Mouse (Mus musculus): Measurements from ENCODE around the gene Anks1b.
A peak's percentile ranks its signal among the peaks of the same experiment; 100 is the strongest.

The Anks1b gene

DNA sequence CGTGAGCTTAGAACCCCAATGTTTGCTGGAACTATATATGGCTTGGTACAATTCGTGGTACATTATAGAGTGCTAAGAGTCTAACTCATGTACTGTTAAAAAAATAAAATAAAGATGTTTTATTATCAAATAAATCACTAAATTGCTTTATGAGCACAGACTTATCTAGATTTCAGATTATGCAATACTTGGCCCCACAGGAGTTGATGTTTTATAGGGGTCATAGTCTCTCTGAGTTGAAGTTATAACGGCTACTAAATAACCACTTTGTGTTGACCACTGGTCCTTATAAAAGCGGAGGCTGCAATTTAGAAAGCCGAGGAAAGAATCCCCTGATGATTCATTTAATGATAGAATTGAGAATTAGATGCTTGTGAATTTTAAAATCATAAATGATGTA lies 323.6 kb downstream of the Anks1b start:
- DNase-seq = no peak

DNA sequence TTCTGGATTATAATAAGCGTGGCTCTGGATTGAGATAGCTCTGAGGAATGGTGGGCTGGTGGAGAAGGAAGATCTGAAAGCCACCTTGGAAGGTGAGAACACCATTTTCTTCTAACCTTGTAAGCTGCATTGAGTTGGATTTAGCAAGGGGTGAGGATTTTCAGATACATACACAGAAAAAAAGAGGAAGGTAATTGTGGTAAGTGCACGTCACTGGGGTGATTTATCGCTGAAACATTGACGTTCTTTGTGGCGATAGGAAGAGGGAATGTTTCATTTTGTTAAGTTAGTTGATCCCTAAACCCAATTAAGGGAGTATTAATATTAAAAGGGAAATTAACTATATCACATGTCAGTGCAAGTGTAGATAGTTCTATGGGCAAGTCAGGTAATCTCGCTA lies 336.7 kb downstream of the Anks1b start:
- no peak for DNase-seq

DNA sequence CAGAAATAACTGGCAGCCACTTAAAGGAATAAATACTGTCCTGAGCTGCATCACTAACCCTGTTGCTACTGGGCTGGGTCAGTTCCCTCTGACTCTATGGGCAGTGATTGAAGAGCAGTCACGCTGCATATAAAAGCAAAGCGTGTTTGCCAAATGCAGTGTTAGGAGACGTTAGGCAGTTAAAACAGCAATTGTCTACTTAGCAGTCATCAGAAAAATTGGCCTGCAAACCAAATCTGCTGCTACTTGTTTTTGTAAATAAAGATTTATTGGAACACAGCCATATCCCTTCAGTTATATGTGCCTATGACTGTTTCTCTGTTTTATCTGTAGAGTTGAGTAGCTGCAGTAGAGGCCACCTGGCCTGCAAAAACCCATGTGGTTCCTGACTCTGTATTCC lies 347.2 kb downstream of the Anks1b start:
- DNase-seq = no peak

DNA sequence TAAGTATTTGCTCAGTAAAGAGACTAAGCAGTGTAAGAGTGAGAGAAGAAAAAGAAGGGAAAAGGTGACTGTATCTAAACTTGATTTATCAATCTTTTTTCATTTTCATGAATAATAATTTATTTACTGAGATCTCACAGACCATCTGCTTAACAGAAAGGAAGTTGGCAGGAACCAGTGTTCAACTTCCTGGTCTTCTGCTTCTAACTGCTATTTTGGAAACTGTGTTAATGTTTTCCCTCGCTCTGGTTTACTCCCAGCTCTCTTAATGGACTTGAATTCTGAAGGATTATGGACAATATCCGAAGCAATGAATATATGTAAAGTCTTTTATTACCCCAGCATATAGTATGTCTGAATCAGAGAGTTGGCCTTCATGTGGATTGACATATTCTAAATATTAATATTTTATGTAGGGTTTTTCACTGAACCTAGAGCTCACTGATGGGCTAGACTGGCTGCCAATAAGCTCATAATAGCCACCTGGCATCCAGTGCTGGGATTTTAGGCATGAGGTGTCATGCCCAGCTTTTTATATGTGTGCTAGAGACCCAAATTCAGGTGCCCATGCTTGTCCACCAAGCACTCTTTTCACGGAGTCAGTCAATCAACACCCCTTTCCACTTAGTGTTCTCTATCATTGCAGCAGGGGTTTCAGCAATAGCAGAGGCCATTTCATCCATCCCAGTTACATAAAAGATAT lies 349.6 kb downstream of the Anks1b start:
- DNase-seq = no peak

DNA sequence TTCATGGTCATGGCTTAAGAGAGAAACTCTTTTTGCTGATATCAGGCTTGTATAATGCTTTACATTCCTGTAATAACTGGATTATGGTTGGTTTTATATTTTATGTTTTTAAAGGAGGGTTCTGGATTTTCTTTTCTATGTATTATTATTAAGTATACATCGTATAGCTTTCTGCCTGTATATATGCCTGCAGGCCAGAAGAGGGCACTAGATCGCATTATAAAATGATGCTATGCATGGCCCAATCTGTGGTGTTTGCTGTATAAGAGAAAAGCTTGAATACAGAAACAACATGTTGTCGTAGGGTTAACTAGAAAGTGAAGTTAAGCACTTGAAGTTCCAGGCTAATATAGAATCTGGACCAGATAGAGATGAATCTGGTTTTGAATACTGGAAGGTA lies 362.0 kb downstream of the Anks1b start:
- DNase-seq = no peak

DNA sequence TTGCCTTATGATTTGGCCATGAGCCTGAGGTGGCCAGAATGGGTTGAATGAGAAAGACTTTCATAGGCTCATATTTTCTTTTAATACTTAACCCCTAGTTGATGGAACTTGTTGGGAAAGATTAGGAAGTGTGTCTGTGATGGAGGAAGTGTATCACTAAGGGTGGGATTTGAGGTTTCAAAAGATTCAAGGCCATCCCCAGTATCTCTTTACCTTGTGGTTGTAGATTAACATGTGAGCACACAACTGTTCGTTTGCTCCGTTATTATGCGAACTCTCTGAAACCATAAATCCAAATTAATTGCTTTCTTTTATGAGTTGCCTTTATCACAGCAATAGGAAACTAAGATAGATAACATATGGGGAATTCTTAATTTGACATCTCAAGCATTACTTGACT lies 364.0 kb downstream of the Anks1b start:
- no peak for DNase-seq

DNA sequence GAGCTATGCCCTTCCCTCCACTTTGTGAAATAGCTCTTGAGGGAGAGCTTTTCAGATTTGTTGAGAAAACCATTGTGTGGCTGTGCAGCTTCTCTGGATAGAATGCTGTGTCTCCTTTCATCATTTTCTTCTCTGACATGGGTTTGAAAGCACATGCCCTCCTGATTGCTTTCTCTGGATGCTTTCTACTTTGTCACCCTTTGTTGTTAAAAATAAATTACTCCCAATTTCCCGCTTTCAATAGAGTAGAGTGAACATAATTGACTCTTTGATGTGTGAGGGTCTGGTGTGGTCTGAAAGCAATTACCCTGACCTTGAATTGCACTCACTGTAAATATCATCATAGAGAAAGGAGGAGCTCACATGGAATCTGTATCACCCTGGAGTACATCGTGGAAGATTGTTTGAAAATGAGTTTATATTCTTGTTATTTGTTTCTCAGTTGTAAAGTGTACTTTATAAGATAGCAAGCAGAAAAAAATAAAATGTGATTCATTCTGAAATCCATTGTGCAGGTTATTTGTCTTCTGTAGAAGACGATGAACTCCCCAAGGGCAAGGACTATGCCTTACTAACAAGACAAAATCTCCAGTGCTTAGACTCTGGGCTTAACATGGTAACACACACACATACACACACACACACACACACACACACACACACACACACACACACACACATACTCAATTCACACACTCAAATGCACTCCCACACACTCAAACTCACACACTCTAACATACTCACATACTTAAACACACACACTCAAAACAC lies 385.8 kb downstream of the Anks1b start:
- DNase-seq = peak; percentile 26

DNA sequence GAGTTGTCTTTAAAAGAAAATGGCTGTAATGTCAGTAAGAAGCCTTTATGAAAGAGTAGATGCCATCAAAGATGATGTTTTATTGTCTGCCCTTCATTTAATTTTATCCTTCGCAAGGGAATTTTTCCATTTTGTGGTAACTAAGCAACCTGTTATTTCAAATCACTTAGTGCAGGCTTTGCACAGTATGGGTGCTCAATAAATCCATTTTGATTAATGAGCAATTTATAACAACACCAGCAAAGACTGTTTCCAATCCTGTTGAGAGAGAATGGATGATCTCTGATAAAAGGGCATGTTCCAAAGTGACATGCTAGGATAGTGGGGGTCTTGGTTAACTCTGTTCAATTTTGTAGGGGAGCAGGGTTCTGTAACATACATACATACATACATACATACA lies 398.0 kb downstream of the Anks1b start:
- DNase-seq = no peak

DNA sequence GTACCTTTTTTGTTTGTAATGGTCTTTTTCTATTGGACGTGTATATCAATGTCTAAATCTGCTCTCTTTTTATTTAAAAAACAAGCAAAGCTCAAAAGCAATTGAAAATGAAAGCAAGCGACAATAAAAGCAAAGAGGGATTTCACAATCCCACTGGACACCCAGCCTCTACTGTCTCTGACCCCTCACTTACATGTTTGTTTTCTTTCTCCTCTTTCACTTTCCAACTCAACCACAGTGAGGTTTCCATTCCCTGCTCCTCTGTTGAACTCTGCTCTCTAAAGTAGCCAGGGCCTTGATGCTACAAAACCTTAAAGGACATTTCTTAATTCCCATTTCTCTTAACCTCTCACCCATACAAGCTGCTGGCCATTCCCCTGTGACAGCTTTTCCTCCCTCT lies 400.0 kb downstream of the Anks1b start:
- no peak for DNase-seq

DNA sequence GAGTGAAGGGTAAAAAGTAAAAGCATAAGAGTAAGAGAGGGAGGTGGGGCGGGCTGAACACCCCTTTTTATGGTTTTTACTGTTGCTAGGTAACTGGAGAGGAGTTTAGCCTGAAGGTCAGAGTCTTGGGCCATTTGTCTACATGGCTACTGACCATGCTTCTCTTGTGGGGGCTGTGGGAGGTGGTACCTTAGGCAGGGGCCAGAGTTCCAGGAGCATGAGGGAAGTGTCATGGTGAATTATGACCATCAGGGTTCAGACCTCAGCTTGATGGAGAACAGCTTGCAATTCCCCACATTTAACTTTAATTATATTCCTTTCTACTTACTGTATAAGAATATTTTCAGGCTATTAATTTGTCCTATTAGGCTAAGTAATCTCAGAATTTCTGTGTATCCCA lies 413.3 kb downstream of the Anks1b start:
- DNase-seq = no peak

DNA sequence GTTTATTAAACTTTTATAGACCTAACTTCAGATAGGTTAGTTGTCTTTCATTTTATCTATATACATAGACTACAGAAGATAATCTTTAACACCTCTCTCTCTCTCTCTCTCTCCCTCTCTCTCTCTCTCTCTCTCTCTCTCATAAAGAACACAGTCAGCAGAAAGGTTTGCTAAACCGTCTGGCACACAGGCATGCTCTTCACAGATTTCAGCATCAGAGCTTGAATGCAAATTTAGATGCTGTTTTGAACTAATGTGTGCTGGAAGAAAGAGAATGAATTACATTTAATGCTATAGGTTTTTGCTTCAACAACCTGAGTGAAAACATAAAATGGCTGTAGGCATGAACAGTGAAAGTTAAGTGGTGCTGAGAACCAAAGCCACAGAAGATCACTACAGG lies 429.9 kb downstream of the Anks1b start:
- DNase-seq = no peak

DNA sequence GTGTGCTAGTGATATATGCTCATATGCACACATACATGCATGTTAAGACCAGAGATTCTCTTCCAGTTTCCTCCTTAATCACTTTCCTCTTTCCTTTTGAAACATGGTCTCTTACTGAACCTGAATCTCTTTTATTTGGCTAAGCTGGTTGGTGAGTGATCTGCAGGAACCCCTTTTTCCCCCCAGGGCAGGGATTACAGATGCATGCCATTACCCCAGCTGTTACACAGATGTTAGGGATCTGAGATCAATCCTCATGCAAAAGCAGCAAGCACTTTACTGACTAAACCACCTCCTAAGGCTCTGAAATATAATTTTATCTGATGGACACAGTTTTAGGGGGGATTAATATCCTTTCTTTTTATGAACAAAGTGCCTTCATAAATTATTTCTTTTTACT lies 432.8 kb downstream of the Anks1b start:
- DNase-seq = peak; percentile 1

DNA sequence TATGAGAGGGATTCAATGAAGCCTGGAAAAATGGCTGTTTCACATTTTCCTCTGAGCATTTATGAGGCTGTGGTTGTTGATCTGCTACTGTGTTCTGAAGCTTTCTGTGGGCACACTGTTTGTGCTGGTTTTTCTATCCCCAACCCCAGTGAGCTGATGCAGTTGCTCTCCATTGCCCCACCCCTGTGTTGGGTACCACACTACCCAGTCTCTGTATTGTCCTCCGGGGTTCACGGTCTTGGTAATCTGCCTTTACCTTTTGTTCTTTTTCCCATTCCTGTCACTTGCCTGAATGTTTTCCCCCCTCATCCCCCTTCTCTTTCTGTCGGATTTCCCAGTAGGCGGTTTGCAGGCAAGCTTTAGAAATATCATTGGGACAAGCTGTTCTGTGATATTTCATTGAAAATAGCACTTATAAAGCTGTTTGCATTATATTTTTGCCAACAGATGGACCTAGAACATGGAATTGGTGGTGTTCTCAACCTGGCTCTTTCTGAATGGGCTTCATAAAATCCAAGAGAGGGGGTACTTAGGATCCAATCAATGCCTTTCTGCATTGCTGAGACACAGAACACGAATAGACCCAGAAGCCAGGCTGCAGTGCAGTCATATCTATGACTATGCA lies 434.7 kb downstream of the Anks1b start:
- DNase-seq = no peak

DNA sequence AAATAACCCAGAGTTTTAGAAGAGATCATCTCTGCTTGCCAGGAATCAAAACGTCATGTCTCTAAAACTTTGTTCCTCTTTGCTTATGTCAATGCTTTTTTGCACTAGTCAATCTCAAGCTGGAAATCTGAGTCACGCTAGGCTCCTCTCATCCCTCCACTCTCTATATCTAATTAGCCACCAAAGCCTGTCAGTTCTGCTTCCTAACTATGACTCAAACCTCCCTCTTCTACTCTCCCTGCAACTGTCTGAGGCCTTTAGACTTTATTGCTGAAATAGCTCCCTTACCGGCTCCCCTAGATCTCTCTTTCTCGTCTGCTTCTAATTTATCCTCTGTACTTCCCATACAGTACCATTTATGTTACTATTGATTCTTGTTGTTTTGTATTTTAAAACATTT lies 456.5 kb downstream of the Anks1b start:
- DNase-seq = no peak

DNA sequence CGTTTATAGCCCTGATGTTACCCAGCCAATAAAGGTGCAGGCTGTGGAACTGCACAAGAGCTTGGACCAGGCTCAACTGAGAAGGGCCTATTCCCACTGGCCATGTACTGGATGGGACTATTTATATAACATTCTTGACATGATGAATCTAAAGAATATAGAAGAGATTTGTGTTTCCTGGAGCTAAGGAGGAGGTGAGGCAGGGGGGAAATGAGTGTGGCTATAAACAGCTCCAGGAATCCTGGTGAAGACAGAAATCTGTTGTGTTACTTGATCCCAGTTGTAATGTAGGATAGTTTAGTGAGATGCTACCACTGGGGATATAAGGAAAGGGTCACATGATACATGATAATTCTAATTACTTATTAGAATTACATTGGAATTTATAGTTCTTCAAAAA lies 472.1 kb downstream of the Anks1b start:
- no peak for DNase-seq

DNA sequence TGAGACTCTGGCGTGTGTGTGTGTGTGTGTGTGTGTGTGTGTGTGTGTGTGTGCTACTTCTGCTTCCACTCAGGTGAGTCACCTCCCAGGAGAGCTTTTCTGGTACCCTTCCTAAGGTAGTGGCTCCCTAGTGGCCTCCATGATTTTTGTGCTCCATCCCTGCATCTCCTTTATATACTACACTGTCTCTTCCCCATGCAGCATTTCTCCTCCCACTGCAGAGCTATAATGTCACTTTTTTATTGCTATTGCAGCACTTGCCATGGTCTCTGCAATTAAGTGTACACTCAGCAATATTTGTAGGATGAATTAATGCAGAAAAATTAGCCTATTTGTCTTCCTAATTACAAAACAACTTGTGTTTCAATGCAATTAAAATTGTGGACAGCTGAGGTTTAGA lies 482.9 kb downstream of the Anks1b start:
- DNase-seq = no peak

DNA sequence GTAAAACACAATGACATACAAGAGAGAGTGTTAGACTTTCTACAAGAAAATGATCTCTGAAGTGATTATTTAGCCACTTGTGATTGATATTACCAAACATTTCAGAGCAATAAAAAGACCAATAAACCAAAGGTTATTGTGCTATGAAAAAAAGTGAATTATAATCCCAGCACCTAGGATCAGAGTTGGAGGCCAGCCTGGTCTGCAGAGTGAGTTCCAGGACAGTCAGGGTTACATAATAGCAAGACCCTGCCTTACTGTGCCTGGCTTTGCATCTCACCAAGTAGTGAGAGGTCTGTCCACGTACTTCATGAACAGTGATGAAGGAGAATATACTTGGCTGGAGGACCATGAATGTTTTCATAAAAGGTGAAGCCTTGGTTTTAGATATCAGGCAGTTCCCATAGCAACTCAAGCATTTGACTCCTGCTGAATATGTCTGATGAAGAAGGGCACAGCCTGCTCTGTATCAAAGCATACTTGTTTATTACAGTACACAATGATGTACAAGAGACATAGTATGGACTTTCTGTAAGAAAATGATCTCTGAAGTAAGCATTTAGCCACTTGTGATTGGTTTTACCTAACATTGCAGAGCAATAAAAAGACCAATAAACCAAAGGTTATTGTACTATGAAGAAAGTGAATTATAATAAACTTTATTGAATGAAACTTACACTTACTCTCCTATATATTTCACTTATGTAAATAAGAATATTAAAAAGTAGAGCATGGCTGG lies 484.0 kb downstream of the Anks1b start:
- DNase-seq = no peak

DNA sequence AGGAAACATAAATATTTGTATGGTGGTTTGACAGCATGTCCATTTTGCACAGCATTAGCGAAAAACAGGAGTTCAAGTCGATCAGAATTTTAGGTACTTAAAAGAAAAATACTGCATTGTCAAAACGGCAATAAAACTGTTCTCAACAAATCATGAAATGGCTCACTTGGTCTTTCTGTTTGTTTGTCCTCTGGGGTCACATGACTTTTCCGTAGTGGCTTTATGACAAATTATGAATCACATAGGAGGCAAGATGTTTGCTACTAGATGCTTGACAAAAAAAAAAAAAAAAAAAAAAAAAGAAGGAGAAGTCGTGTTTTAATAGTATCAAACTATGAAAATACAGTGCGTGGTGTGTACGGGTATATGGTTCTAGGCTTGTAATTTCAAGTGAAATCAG lies 495.7 kb downstream of the Anks1b start:
- DNase-seq = no peak

DNA sequence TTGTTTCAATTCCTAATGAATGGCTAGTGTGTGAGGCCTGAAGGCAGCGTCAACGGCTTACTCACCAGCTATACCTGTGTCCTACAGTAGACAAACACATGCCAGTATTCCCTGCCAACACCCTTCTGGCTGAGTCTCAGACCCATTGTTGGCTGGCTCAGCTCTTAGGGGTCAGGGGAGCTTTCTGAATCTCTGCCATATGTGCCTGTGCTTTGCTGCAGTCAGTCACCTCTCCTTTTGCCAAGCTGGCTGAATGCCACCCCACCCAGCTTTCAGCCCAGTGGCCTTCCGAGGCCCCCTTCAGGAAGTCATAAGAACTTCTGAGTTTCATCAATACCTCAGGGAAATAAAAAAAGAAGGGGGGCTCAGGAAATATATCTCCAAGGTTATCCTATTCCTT lies 497.4 kb downstream of the Anks1b start:
- DNase-seq = no peak

DNA sequence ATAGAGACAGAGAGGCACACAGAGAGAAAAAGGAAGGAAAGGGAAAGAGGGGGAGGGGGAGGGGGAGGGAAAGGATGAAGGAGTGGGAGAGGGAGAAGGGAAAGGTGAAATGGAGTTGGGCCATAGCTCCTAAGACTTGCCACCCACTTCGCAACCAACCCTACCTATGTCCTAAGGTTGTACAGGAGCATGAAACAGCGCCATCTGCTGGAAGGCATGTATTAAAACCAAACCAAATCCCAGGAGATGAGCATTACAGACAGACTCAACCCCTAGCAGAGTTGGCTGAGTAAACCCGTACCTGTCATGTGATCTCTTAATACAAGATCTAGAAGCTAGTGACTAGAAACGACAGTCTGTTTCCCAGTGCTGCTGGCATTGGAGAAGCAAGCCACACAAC lies 500.2 kb downstream of the Anks1b start:
- peak; percentile 62 for DNase-seq

DNA sequence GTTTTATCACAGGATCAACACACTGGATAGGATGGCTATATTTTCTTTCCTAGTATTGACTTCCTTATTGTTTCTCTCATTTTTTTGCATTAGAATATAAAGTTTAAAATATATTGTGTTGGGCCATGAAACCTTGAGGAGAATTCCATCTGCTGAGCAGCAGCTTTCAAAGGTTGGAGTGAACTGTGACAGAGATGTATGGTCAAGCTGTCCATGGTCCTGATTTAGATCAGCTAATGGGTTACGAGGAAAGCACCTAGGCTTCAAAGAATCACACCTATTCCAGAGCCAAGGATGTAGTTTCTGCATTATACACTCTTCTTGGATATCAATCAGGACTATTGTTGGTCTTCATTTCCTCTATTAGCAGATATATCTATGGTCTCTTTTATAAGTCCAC lies 503.3 kb downstream of the Anks1b start:
- DNase-seq = no peak

DNA sequence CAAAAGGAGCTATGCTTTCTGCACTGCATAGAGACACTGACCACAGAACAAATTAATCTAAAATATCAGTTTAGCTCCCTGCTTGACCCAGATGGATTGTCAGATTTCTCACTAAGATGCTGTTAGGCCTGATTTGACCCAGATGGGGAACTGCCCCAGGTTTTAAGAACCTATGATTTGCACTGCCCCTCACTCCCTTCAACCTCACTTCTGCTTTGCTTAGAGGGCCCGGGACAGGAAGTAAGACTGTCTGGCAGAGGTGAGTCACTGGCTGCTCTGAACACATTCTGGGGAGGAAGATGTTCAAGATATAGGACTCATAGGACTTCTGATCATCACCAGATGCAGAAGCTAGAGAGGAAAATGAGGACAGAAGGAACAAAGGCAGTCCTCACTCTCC lies 506.8 kb downstream of the Anks1b start:
- no peak for DNase-seq

DNA sequence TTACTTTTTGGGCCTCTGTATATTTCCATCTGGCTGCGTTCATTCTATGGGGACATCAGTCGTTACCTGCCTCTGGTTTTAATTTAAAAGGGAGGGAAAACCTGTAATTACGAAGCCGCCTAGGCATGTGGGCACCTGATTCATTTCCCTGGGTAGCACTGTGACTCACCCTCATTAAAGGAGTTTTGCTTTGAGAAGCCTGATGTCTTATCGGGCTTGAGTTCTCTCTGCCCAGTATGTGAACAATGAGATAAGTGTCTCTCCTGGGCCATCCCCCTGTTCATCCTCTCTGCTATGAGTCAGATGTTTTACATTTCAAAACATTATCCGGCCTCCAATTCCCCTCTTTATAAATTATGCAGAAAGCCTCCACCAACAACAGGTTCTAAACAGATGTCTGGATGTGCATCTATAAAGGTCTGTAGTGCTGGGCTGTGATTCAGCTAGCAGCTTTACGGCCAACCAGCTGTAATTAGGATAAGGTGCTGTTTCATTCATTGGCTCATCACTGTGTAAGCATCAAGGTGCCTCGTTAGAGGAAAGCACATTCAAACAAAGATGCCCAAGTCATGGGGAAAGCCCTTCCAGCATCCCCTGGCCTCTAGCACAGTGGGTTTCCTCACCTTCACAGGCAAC lies 507.5 kb downstream of the Anks1b start:
- no peak for DNase-seq

All from retina, postnatal 1 day (tissue).